Mouse (Mus musculus): ENCODE measurements around the gene Vps37c.

- no peak for TF ChIP-seq POLR2A (IDR thresholded peaks at IDR 0.05; ENCODE audit: control insufficient read depth, low read depth, low read length)
- no peak for TF ChIP-seq CTCF (IDR thresholded peaks at IDR 0.05; ENCODE audit: control insufficient read depth, insufficient read depth, insufficient replicate concordance, low read depth, low read length)
These were observed 1.1 kb downstream of the Vps37c start for GRCm38 (mm10) chr19:10689470-10690166.
